Comparison of ENCODE assay signal across 22 mouse cellular contexts in genomic region chr2:38402611-38403010, GRCm38 (mm10).
DNase-seq lines count a peak whose midpoint lies in the region; ATAC-seq and TF ChIP-seq lines count a peak whose summit lies in the region.
"Had no signal": no experiment of that assay in that cellular context is flagged by ENCODE, and none has a peak within 500 bp of the region (broad histone marks: within the 10 kb centered on the region; RNA-seq: fewer than 3 reads in every experiment).

No protein-coding gene starts in this region.

- DNase-seq in frontal cortex, postnatal 14 days (ENCODE audit: low spot score in 2 of 2): no peak
- DNase-seq in limb, embryonic 10.5 days (ENCODE audit: low spot score): no peak
- no peak for DNase-seq in left cerebral cortex, adult 2 months (ENCODE audit: extremely low spot score in 1 of 2, low spot score in 2 of 2)
- no peak for DNase-seq in layer of hippocampus, adult 8-10 months (ENCODE audit: low spot score in 2 of 2)
- no peak for DNase-seq in layer of hippocampus, postnatal 25 days (ENCODE audit: extremely low spot score in 1 of 2, low spot score in 1 of 2)
- DNase-seq: adrenal gland, postnatal 36 days; cerebellum, adult 11 months; cerebellum, adult 9-11 months; gastrocnemius, postnatal 14 days; heart, adult 18-20 months; heart, postnatal 14 days; kidney, postnatal 25 days had no signal

- ATAC-seq in frontal cortex, adult (ENCODE audit: low TSS enrichment): peak; percentile 78
- no peak; the same call in 1 of the 2 replicates for ATAC-seq in limb, embryonic 12.5 days (ENCODE audit: insufficient number of reproducible peaks, insufficient read depth, low FRiP score, low TSS enrichment, low read depth)
- ATAC-seq: forebrain, embryonic 14.5 days; intestine, postnatal 0 days; Patski had no signal

- 98% methylated on average over 1 of the region's 1 CpGs for WGBS in limb, embryonic 12.5 days
- WGBS in limb, embryonic 10.5 days: 95% methylated on average over 1 of the region's 1 CpGs

- no peaks in the 10 kb centered on the region for H3K36me3 ChIP-seq in limb, embryonic 12.5 days
- H3K36me3 ChIP-seq in limb, embryonic 10.5 days: no peaks in the 10 kb centered on the region
- H3K36me3 ChIP-seq in E14TG2a.4 (ENCODE audit: insufficient read depth, low read length): no peaks in the 10 kb centered on the region
- H3K36me3 ChIP-seq: G1E; heart, embryonic 13.5 days; midbrain, embryonic 10.5 days had no signal

- intact Hi-C loops in left cerebral cortex, adult 2 months (cut with DNase I): no loop called here

- TF ChIP-seq CTCF in E14TG2a.4 (conservative IDR thresholded peaks at IDR 0.05; ENCODE audit: low read length): no peak
- TF ChIP-seq CTCF in left cerebral cortex, adult 2 months (IDR thresholded peaks at IDR 0.05): no peak

- H3K27ac ChIP-seq in limb, embryonic 12.5 days: no peak overlapping the region
- H3K27ac ChIP-seq in limb, embryonic 10.5 days: no peak overlapping the region
- H3K27ac ChIP-seq in left cerebral cortex, adult 2 months: peak overlapping the region; percentile 16; the same call in 1 of the 2 replicates
- H3K27ac ChIP-seq: heart, embryonic 13.5 days; layer of hippocampus, adult 2 months; midbrain, embryonic 10.5 days had no signal

- H3K4me2 ChIP-seq in limb, embryonic 12.5 days: 0 out of 2 replicates have a peak overlapping the region, but pooled peaks have one; percentile 6
- H3K4me2 ChIP-seq: heart, embryonic 13.5 days had no signal

- no peaks in the 10 kb centered on the region for H3K9me3 ChIP-seq in limb, embryonic 12.5 days
- no peaks in the 10 kb centered on the region for H3K9me3 ChIP-seq in limb, embryonic 10.5 days (replicated peaks)
- peaks cover 18% of the 10 kb centered on the region for H3K9me3 ChIP-seq in E14TG2a.4 (ENCODE audit: low read length)
- H3K9me3 ChIP-seq: G1E; heart, embryonic 13.5 days; midbrain, embryonic 10.5 days had no signal

- peaks cover 13% of the 10 kb centered on the region for H3K4me1 ChIP-seq in limb, embryonic 12.5 days (replicated peaks)
- H3K4me1 ChIP-seq in limb, embryonic 10.5 days: no peaks in the 10 kb centered on the region
- H3K4me1 ChIP-seq in E14TG2a.4 (replicated peaks; ENCODE audit: low read depth, low read length): peaks cover 23% of the 10 kb centered on the region
- H3K4me1 ChIP-seq: heart, embryonic 13.5 days had no signal

- H3K9ac ChIP-seq in limb, embryonic 12.5 days (replicated peaks): no peak overlapping the region
- H3K9ac ChIP-seq: heart, embryonic 13.5 days had no signal

- no peak overlapping the region for H3K4me3 ChIP-seq in limb, embryonic 12.5 days (replicated peaks)
- H3K4me3 ChIP-seq in limb, embryonic 10.5 days: no peak overlapping the region
- H3K4me3 ChIP-seq in E14TG2a.4 (replicated peaks; ENCODE audit: low read length): peak overlapping the region; percentile 65; the same call in 1 of the 2 replicates
- no peak overlapping the region for H3K4me3 ChIP-seq in left cerebral cortex, adult 2 months
- H3K4me3 ChIP-seq: heart, embryonic 13.5 days; midbrain, embryonic 10.5 days had no signal

- 0 out of 2 replicates have a peak, but pooled peaks cover 4% of the 10 kb centered on the region for H3K27me3 ChIP-seq in limb, embryonic 12.5 days
- no peaks in the 10 kb centered on the region for H3K27me3 ChIP-seq in limb, embryonic 10.5 days (ENCODE audit: low read depth, poor library complexity, severe bottlenecking)
- peaks cover 23% of the 10 kb centered on the region for H3K27me3 ChIP-seq in E14TG2a.4 (ENCODE audit: insufficient read depth, low read length)
- H3K27me3 ChIP-seq: Patski had no signal
